Mouse (Mus musculus): Measurements from ENCODE around the gene Stom.

The Stom gene

GRCm38 (mm10) chr2:35320399-35320798 is 16.4 kb downstream of the Stom start:
- no peak for DNase-seq (ENCODE audit: low spot score)

GRCm38 (mm10) chr2:35318405-35318804 is 18.4 kb downstream of the Stom start:
- no peak for DNase-seq (ENCODE audit: low spot score)

GRCm38 (mm10) chr2:35317604-35318003 is 19.2 kb downstream of the Stom start:
- DNase-seq (ENCODE audit: low spot score) = no peak

GRCm38 (mm10) chr2:35314300-35314699 is 22.5 kb downstream of the Stom start:
- DNase-seq (ENCODE audit: low spot score) = no peak

GRCm38 (mm10) chr2:35309906-35310493 is 26.8 kb downstream of the Stom start:
- no peak for DNase-seq (ENCODE audit: low spot score)

- no peak for DNase-seq (ENCODE audit: low spot score)
These were observed 28.6 kb downstream of the Stom start for GRCm38 (mm10) chr2:35308166-35308565.

GRCm38 (mm10) chr2:35302049-35302885 is 34.5 kb downstream of the Stom start:
- no peak for DNase-seq (ENCODE audit: low spot score)

GRCm38 (mm10) chr2:35299437-35299836 is 37.3 kb downstream of the Stom start:
- DNase-seq (ENCODE audit: low spot score) = no peak

- peak; percentile 94 for DNase-seq (ENCODE audit: low spot score)
These were observed 39.0 kb downstream of the Stom start for GRCm38 (mm10) chr2:35297703-35298332.

- DNase-seq (ENCODE audit: low spot score) = no peak
These were observed 43.5 kb downstream of the Stom start for GRCm38 (mm10) chr2:35293291-35293690.

GRCm38 (mm10) chr2:35292700-35293099 is 44.1 kb downstream of the Stom start:
- DNase-seq (ENCODE audit: low spot score) = no peak

- peak; percentile 51 for DNase-seq (ENCODE audit: low spot score)
These were observed 44.9 kb downstream of the Stom start for GRCm38 (mm10) chr2:35291856-35292255.

GRCm38 (mm10) chr2:35288758-35289635 is 47.8 kb downstream of the Stom start:
- peak; percentile 80 for DNase-seq (ENCODE audit: low spot score)

GRCm38 (mm10) chr2:35287017-35287620 is 49.7 kb downstream of the Stom start:
- no peak for DNase-seq (ENCODE audit: low spot score)

- no peak for DNase-seq (ENCODE audit: low spot score)
These were observed 51.6 kb downstream of the Stom start for GRCm38 (mm10) chr2:35285209-35285608.

- DNase-seq (ENCODE audit: low spot score) = no peak
These were observed 52.8 kb downstream of the Stom start for GRCm38 (mm10) chr2:35283997-35284396.

GRCm38 (mm10) chr2:35282214-35282613 is 54.6 kb downstream of the Stom start:
- peak; percentile 51 for DNase-seq (ENCODE audit: low spot score)

GRCm38 (mm10) chr2:35280001-35280400 is 56.8 kb downstream of the Stom start:
- DNase-seq (ENCODE audit: low spot score) = no peak

GRCm38 (mm10) chr2:35278371-35279210 is 58.2 kb downstream of the Stom start:
- no peak for DNase-seq (ENCODE audit: low spot score)

- no peak for DNase-seq (ENCODE audit: low spot score)
These were observed 59.1 kb downstream of the Stom start for GRCm38 (mm10) chr2:35277686-35278085.

- DNase-seq (ENCODE audit: low spot score) = peak; percentile 49
These were observed 63.2 kb downstream of the Stom start for GRCm38 (mm10) chr2:35273536-35273935.
